Mouse (Mus musculus) lung, postnatal 0 days (tissue): Measurements from ENCODE around the gene Ankrd33b. TPM values are rescaled to one million over a fixed set of nuclear protein-coding genes. Genes with fewer than 3 reads are reported as not detected.

ENCODE experiments used
- ATAC-seq: fragments of 200-750 bp; cut with Nextera tagmentation; 2 replicates; pipeline ENCODE4 v1.8.0; 2017; ENCODE audit warnings: moderate library complexity
- DNase-seq: peaks from one replicate; pipeline ENCODE4 v3.0.0-alpha.2; 2016; ENCODE audit warnings: low spot score
- H3K27ac ChIP-seq: fragments of 300-500 bp; sonication (generic); 2 replicates; pipeline ENCODE4 v1.5.1; 2014; ENCODE audit warnings: antibody characterized with exemption, mild to moderate bottlenecking, low read length, mixed read lengths
- H3K27me3 ChIP-seq: fragments of 300-500 bp; sonication (generic); replicated peaks from 2 replicates; pipeline ENCODE4 v1.6.1; 2014; ENCODE audit warnings: low read length, mixed read lengths; ENCODE audit not compliant: insufficient read depth
- H3K36me3 ChIP-seq: fragments of 300-500 bp; sonication (generic); 2 replicates; pipeline ENCODE4 v1.6.1; 2014; ENCODE audit warnings: low read length, mixed read lengths; ENCODE audit not compliant: insufficient read depth
- H3K4me1 ChIP-seq: fragments of 300-500 bp; sonication (generic); 2 replicates; pipeline ENCODE4 v1.6.1; 2014; ENCODE audit warnings: antibody characterized with exemption, low read depth, low read length, mixed read lengths; ENCODE audit not compliant: insufficient read depth
- H3K4me2 ChIP-seq: fragments of 300-500 bp; sonication (generic); replicated peaks from 2 replicates; pipeline ENCODE4 v1.6.1; 2014; ENCODE audit warnings: low read depth, mild to moderate bottlenecking, low read length, moderate library complexity, mixed read lengths
- H3K4me3 ChIP-seq: fragments of 300-500 bp; sonication (generic); 2 replicates; pipeline ENCODE4 v1.5.1; 2014; ENCODE audit warnings: low read depth, low read length
- H3K9ac ChIP-seq: fragments of 300-500 bp; sonication (generic); replicated peaks from 2 replicates; pipeline ENCODE4 v1.6.1; 2014; ENCODE audit warnings: low read depth, mild to moderate bottlenecking
- H3K9me3 ChIP-seq: fragments of 300-500 bp; sonication (generic); 2 replicates; pipeline ENCODE4 v1.6.1; 2016; ENCODE audit warnings: low read length, mixed read lengths
- CTCF ChIP-seq: IDR thresholded peaks from 2 replicates; pipeline ENCODE4 v1.5.1; 2016; ENCODE audit warnings: antibody characterized with exemption, mild to moderate bottlenecking
- EP300 ChIP-seq: IDR thresholded peaks from 2 replicates; pipeline ENCODE4 v1.6.1; 2016; ENCODE audit warnings: antibody characterized with exemption, mild to moderate bottlenecking, control low read depth
- WGBS: fragments of 180-500 bp; shearing (Covaris S2); extraction: QIAGEN DNeasy Blood & Tissue Kit; methylation state at CpG from one replicate; pipeline ENCODE4 v1.1.7; 2014; 5-methylcytosine and 5-hydroxymethylcytosine counted together
- polyA plus RNA-seq: library from polyadenylated mRNA; unstranded; fragments of >200 nt; fragmentation: Nextera tagmentation; extraction: Ambion mirVana; gene quantifications from 2 replicates; pipeline ENCODE4 v1.2.1, GENCODE M21; 2015

Gene Ankrd33b
- polyA plus RNA-seq, 1 experiment from 2014 or later: 19.8 TPM

DNA sequence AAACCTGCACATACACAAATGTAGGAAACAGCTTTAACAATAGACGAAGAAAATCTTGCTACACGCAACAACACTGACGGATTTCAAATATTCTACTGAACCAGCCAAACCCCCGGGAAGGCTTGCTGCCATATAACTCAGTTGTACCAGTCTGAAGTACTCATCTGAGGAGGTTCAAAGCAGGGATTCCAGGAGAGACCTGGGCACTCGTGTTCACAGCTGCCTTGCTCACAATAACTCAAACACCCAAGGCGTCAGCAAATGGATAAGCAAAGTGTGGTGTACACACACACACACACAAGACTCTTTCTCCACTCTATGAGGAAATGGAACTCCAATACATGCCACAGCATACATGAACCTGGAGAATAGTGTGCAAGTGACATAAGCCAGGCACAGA is 29.5 kb downstream of the Ankrd33b start:
- H3K4me2 ChIP-seq: no peak overlapping the region
- no peaks in the 10 kb centered on the region; the same call in 1 of the 2 replicates for H3K4me1 ChIP-seq
- 65% methylated on average over 6 of the region's 6 CpGs for WGBS
- no peak overlapping the region for H3K27ac ChIP-seq
- DNase-seq (no peak), ATAC-seq (no peak)
- H3K4me3 ChIP-seq: no peak overlapping the region
- H3K9ac ChIP-seq: no peak overlapping the region
- no peaks in the 10 kb centered on the region for H3K27me3 ChIP-seq
- no peaks in the 10 kb centered on the region for H3K36me3 ChIP-seq
- TF ChIP-seq EP300 (no peak), CTCF (no peak)
- H3K9me3 ChIP-seq: no peaks in the 10 kb centered on the region

- no peaks in the 10 kb centered on the region for H3K27me3 ChIP-seq
- H3K9ac ChIP-seq: no peak overlapping the region
- ATAC-seq (no peak), DNase-seq (no peak)
- H3K9me3 ChIP-seq: no peaks in the 10 kb centered on the region
- H3K4me2 ChIP-seq: no peak overlapping the region
- TF ChIP-seq EP300 (no peak), CTCF (no peak)
- H3K36me3 ChIP-seq: no peaks in the 10 kb centered on the region
- H3K27ac ChIP-seq: no peak overlapping the region
- H3K4me1 ChIP-seq: no peaks in the 10 kb centered on the region; the same call in 1 of the 2 replicates
- 83% methylated on average over 14 of the region's 14 CpGs for WGBS
- no peak overlapping the region for H3K4me3 ChIP-seq
Measured at GRCm38 (mm10) chr15:31337192-31337741, 30.3 kb downstream of the Ankrd33b start.

- no peak overlapping the region for H3K4me2 ChIP-seq
- H3K27me3 ChIP-seq: no peaks in the 10 kb centered on the region
- H3K36me3 ChIP-seq: no peaks in the 10 kb centered on the region
- peak; percentile 50 for DNase-seq
- no peak overlapping the region for H3K27ac ChIP-seq
- H3K9me3 ChIP-seq: no peaks in the 10 kb centered on the region
- H3K4me3 ChIP-seq: no peak overlapping the region
- ATAC-seq: peak; percentile 64
- TF ChIP-seq EP300 (no peak), CTCF (no peak)
- no peak overlapping the region for H3K9ac ChIP-seq
- H3K4me1 ChIP-seq: no peaks in the 10 kb centered on the region
- WGBS: 40% methylated on average over 4 of the region's 4 CpGs
Measured at GRCm38 (mm10) chr15:31336685-31337084, 30.8 kb downstream of the Ankrd33b start.

GRCm38 (mm10) chr15:31334829-31335228 is 32.7 kb downstream of the Ankrd33b start:
- Histone ChIP-seq H3K36me3 (no peaks in the 10 kb centered on the region), H3K27me3 (no peaks in the 10 kb centered on the region), H3K4me1 (no peaks in the 10 kb centered on the region), H3K27ac (no peak overlapping the region), H3K4me3 (no peak overlapping the region), H3K9ac (no peak overlapping the region), H3K4me2 (no peak overlapping the region), H3K9me3 (no peaks in the 10 kb centered on the region)
- no peak for ATAC-seq
- WGBS: 92% methylated on average over 5 of the region's 5 CpGs
- DNase-seq: no peak
- TF ChIP-seq EP300 (no peak), CTCF (no peak)

DNA sequence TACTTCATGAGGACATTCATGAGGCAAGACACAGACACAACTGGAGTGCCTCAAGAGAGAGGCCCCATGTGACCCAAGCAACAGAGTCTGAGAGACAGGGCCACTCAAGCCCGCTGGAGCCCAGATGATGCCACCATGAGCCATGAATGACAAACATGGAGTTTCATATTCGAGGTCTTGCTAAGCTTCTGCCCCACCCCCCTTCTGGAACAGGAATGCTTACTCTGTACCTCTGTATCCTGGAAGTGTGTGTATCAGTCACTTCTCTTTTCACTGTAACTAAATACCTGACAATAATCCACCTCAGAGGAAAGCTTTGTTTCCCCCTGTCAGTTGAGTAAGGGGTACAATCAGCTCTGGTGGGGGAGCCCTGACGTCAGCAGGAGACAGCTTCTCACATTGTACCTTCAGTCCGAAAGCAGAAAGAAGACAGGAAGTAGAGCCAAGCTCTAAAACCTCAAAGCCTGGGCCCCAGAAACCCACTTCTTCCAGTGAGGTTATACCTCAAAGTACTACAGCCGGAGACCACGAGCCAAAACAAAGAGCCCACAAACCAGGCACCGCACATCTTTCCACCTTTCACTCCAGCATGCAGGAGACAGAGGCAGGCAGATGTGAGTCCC is 34.9 kb downstream of the Ankrd33b start:
- no peaks in the 10 kb centered on the region for H3K9me3 ChIP-seq
- 70% methylated on average over 7 of the region's 7 CpGs for WGBS
- no peak overlapping the region for H3K27ac ChIP-seq
- DNase-seq (no peak), ATAC-seq (no peak)
- H3K36me3 ChIP-seq: no peaks in the 10 kb centered on the region
- no peaks in the 10 kb centered on the region for H3K27me3 ChIP-seq
- H3K4me1 ChIP-seq: no peaks in the 10 kb centered on the region
- H3K4me3 ChIP-seq: no peak overlapping the region
- H3K4me2 ChIP-seq: no peak overlapping the region
- H3K9ac ChIP-seq: no peak overlapping the region
- TF ChIP-seq CTCF (no peak), EP300 (no peak)

GRCm38 (mm10) chr15:31331742-31332141 is 35.8 kb downstream of the Ankrd33b start:
- 57% methylated on average over 4 of the region's 4 CpGs for WGBS
- ATAC-seq (no peak), DNase-seq (peak; percentile 6)
- no peak overlapping the region for H3K4me2 ChIP-seq
- TF ChIP-seq EP300: no peak
- no peak for TF ChIP-seq CTCF
- no peaks in the 10 kb centered on the region for H3K36me3 ChIP-seq
- H3K27me3 ChIP-seq: no peaks in the 10 kb centered on the region
- H3K9ac ChIP-seq: no peak overlapping the region
- H3K4me3 ChIP-seq: no peak overlapping the region
- H3K9me3 ChIP-seq: no peaks in the 10 kb centered on the region
- H3K27ac ChIP-seq: no peak overlapping the region
- H3K4me1 ChIP-seq: no peaks in the 10 kb centered on the region
